Mouse (Mus musculus) limb, embryonic 12.5 days (tissue): ENCODE results near the gene Sox5. TPM values are rescaled to one million over a fixed set of nuclear protein-coding genes. Genes with fewer than 3 reads are reported as not detected.

Source experiments
- ATAC-seq: fragments of 200-750 bp; cut with Nextera tagmentation; 2 replicates; pipeline ENCODE4 v1.8.0; 2017; ENCODE audit warnings: low read depth, moderate TSS enrichment; ENCODE audit not compliant: insufficient number of reproducible peaks, insufficient read depth, low FRiP score, low TSS enrichment
- H3K27ac ChIP-seq: fragments of 300-500 bp; sonication (generic); 2 replicates; pipeline ENCODE4 v1.5.1; 2016; ENCODE audit warnings: mild to moderate bottlenecking, moderate library complexity
- H3K27me3 ChIP-seq: fragments of 300-500 bp; sonication (generic); 2 replicates; pipeline ENCODE4 v1.6.1; 2016; ENCODE audit warnings: mild to moderate bottlenecking, moderate library complexity
- H3K36me3 ChIP-seq: fragments of 300-500 bp; sonication (generic); 2 replicates; pipeline ENCODE4 v1.6.1; 2016; ENCODE audit warnings: mild to moderate bottlenecking, moderate library complexity
- H3K4me1 ChIP-seq: fragments of 300-500 bp; sonication (generic); replicated peaks from 2 replicates; pipeline ENCODE4 v1.6.1; 2016
- H3K4me2 ChIP-seq: fragments of 300-500 bp; sonication (generic); 2 replicates; pipeline ENCODE4 v1.6.1; 2016; ENCODE audit warnings: mild to moderate bottlenecking, moderate library complexity
- H3K4me3 ChIP-seq: fragments of 300-500 bp; sonication (generic); replicated peaks from 2 replicates; pipeline ENCODE4 v1.5.1; 2016; ENCODE audit warnings: mild to moderate bottlenecking
- H3K9ac ChIP-seq: fragments of 300-500 bp; sonication (generic); replicated peaks from 2 replicates; pipeline ENCODE4 v1.6.1; 2016; ENCODE audit warnings: mild to moderate bottlenecking, moderate library complexity
- H3K9me3 ChIP-seq: fragments of 300-500 bp; sonication (generic); 2 replicates; pipeline ENCODE4 v1.6.1; 2016; ENCODE audit warnings: mild to moderate bottlenecking, moderate library complexity
- WGBS: fragments of 180-500 bp; shearing (Covaris S2); methylation state at CpG from one replicate; pipeline ENCODE4 v1.1.7; 2016; 5-methylcytosine and 5-hydroxymethylcytosine counted together
- polyA plus RNA-seq: library from polyadenylated mRNA; unstranded; fragments of >200 nt; fragmentation: Nextera tagmentation; extraction: Ambion mirVana; gene quantifications from 2 replicates; pipeline ENCODE4 v1.2.1, GENCODE M21; 2016

The Sox5 gene
- polyA plus RNA-seq, 1 experiment from 2014 or later = 96.1 TPM

DNA sequence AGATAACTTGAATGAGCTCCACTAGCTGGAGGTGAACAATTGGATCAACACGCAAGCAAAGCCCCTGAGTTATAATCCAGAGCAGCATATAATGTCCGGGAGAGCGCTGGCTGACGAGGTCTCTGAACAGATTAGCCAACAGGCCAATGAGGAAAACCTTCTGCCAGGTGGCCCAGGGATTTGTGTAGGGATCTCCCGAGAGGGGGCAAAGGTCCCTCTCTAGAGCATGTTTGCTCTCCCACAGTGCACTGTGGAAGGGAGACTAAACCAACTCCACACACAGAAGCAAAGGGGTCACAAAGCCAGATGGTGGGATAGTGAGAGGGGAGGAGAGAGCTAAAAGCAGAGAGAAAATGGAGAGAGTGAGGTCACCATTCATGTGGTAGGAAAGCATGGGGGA is 128.9 kb downstream of the Sox5 start:
- no peak overlapping the region for H3K9ac ChIP-seq
- 73% methylated on average over 5 of the region's 5 CpGs for WGBS

DNA sequence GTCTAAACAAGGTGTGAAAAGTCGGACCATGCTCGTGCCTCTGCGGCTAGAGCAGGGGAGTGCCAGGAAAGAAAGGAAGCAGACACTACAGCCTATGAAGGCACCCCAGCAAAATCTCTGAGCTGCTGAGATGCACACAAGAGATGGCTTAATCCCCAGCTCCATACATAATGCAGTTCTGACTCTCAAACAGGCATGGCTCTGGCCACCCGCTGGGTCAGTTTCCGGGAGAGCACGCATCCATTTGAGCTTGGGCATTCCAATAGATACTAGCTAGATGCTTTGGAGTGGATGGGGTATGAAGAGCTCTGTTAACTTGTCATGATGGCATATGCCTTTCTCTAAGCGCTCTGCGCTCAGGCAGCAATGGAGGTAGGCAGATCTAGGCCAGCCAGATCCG is 132.9 kb downstream of the Sox5 start:
- Histone ChIP-seq H3K9me3 (no peaks in the 10 kb centered on the region), H3K27ac (no peak overlapping the region), H3K9ac (no peak overlapping the region), H3K4me1 (peaks cover 12% of the 10 kb centered on the region), H3K4me2 (no peak overlapping the region), H3K36me3 (no peaks in the 10 kb centered on the region), H3K4me3 (no peak overlapping the region), H3K27me3 (no peaks in the 10 kb centered on the region)
- WGBS = 62% methylated on average over 9 of the region's 9 CpGs
- ATAC-seq = no peak

More for the DNA sequence above, 128.9 kb downstream of the Sox5 start:
- no peak overlapping the region for H3K27ac ChIP-seq
- H3K4me2 ChIP-seq = no peak overlapping the region
- peaks cover 12% of the 10 kb centered on the region for H3K4me1 ChIP-seq
- H3K9me3 ChIP-seq = no peaks in the 10 kb centered on the region
- no peak for ATAC-seq
- H3K4me3 ChIP-seq = no peak overlapping the region
- H3K36me3 ChIP-seq = no peaks in the 10 kb centered on the region
- no peaks in the 10 kb centered on the region for H3K27me3 ChIP-seq

DNA sequence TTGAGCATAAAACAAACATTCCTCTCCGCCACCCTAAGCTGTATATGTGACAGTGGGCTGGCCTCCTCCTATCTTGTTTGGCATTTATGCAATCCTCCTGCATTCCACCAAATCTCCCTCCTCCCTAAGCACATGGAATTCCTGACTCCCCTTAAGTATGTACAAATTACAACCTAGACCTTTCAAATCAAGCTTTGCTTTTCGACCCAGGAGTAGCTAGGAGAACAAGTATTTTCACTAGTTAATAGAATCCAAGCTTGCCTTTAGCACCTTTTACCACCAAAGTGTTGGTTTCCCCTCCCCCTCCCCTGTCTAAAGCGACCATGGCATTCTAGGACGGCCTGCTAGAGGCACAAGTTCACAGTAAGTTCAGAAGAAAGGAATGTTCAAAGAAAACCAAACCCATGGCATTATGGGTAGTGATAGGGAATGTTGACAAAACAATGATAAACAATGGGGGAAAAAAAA is 133.6 kb downstream of the Sox5 start:
- Histone ChIP-seq H3K4me1 (peaks cover 12% of the 10 kb centered on the region), H3K36me3 (no peaks in the 10 kb centered on the region), H3K27me3 (no peaks in the 10 kb centered on the region), H3K4me2 (no peak overlapping the region), H3K9me3 (no peaks in the 10 kb centered on the region), H3K27ac (peak overlapping the region; percentile 1; the same call in 1 of the 2 replicates), H3K4me3 (no peak overlapping the region), H3K9ac (no peak overlapping the region)
- no peak for ATAC-seq
- WGBS = 28% methylated on average over 4 of the region's 4 CpGs

DNA sequence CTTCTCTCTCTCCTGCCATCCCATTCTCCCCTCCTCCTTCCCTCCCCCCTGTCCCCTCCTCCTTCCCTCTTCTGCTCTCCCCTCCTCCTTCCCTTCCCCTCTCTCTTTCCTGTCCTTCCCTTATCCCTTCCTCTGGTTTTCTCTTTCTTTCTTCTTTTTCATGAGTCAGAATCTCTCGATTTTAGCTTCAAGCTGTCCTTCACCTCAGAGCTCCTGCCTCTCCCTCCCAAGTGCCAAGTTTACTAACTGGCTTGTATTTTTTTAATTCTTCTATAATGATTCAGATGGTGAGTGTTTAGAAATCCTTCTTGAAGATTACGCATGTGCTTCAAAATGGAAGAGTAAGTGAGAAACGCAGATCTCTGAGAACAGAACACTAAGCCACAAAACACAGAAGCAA is 135.4 kb downstream of the Sox5 start:
- Histone ChIP-seq H3K36me3 (no peaks in the 10 kb centered on the region), H3K9me3 (no peaks in the 10 kb centered on the region), H3K9ac (no peak overlapping the region), H3K27ac (no peak overlapping the region), H3K27me3 (no peaks in the 10 kb centered on the region), H3K4me1 (peaks cover 28% of the 10 kb centered on the region), H3K4me2 (no peak overlapping the region), H3K4me3 (no peak overlapping the region)
- ATAC-seq = no peak
- 87% methylated on average over 3 of the region's 3 CpGs for WGBS

DNA sequence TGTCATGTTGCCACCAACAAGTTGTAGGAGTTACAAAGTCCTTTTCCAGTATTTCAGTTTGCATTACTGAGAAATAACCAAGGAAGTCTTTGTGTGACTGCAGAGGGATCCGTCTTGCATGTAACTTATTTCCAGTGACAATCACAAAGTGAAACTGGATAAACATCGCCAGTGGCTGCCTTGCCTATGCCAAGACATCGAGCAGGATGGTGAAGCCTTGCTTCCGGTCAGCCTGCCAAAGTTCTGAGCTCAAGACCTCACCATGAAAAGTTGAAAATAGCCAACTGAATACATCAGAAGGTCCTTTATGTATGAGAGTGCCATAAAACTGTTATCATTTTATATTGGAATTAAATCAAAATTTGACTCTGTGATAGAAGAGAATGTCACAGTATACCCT is 136.0 kb downstream of the Sox5 start:
- Histone ChIP-seq H3K4me1 (peaks cover 28% of the 10 kb centered on the region), H3K4me2 (no peak overlapping the region), H3K9ac (no peak overlapping the region), H3K9me3 (no peaks in the 10 kb centered on the region), H3K4me3 (no peak overlapping the region), H3K27ac (no peak overlapping the region), H3K27me3 (no peaks in the 10 kb centered on the region), H3K36me3 (no peaks in the 10 kb centered on the region)
- no peak for ATAC-seq
- 96% methylated on average over 4 of the region's 4 CpGs for WGBS

DNA sequence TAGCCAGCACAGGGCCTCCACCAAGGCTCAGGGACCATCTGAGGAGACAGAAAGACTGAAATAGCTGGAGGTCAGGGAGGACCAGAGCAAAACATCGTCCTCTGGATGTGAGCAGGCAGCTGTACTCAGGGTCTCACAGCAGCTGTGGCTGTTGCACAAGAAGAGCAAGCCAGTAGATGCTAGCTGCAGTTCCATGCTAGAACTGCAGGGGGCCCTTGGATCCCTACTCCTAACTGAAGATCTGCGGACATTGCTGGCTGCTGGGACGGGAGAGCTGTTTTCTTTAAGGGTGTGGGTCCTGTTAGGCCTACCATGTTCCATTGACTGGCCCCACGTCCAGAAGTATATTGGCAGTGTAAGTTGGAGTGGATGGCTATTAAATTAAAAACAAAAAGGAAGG is 137.1 kb downstream of the Sox5 start:
- H3K27ac ChIP-seq = no peak overlapping the region
- H3K9me3 ChIP-seq = no peaks in the 10 kb centered on the region
- H3K4me2 ChIP-seq = no peak overlapping the region
- no peak for ATAC-seq
- no peak overlapping the region for H3K9ac ChIP-seq
- H3K36me3 ChIP-seq = no peaks in the 10 kb centered on the region
- WGBS = 69% methylated on average over 4 of the region's 4 CpGs
- H3K4me3 ChIP-seq = no peak overlapping the region
- peaks cover 28% of the 10 kb centered on the region for H3K4me1 ChIP-seq
- no peaks in the 10 kb centered on the region for H3K27me3 ChIP-seq

DNA sequence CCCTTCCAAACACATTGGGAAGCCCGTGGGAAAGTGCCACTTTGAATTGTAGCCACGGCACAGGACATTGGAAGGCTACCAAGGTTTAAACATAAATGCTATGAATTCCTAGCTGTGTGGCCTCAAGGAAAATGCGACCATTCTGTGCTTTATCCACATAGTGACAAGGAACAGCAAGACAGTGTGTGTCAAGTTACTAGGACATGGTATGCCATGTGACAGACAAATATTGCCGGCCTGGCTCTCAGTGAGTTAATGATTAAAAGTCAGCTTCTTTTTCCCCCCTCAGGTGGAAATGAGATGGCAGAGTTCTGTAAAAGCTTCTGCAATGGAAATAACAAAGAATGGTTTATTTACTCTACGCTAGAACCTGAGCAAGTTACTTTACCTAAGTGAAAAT is 138.2 kb downstream of the Sox5 start:
- peaks cover 23% of the 10 kb centered on the region for H3K4me1 ChIP-seq
- H3K4me2 ChIP-seq = no peak overlapping the region
- no peak overlapping the region for H3K4me3 ChIP-seq
- no peaks in the 10 kb centered on the region for H3K9me3 ChIP-seq
- H3K27me3 ChIP-seq = no peaks in the 10 kb centered on the region
- H3K27ac ChIP-seq = no peak overlapping the region
- H3K36me3 ChIP-seq = no peaks in the 10 kb centered on the region
- WGBS = 82% methylated on average over 5 of the region's 5 CpGs
- H3K9ac ChIP-seq = no peak overlapping the region
- ATAC-seq = no peak

DNA sequence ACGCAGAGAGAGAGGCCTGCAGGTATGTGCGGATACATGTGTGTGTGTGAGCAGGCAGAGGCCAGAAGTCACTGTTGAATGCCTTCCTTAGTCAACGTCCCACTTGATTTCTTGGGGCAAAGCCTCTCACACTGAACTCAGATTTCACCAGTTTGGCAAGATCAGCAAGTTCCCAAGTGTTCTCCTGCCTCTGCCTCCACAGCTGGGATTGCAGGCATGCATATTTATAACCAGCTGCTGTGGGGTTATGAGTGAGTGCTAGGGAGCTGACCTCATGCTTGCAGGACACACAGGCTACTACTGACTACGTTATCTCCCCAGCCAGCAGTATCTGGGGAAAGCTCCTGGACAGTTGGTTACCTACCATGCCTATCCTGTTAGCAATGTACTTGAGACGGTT is 139.9 kb downstream of the Sox5 start:
- Histone ChIP-seq H3K9me3 (no peaks in the 10 kb centered on the region), H3K4me2 (no peak overlapping the region), H3K27me3 (no peaks in the 10 kb centered on the region), H3K4me1 (peaks cover 20% of the 10 kb centered on the region; the same call in 1 of the 2 replicates), H3K36me3 (no peaks in the 10 kb centered on the region), H3K27ac (no peak overlapping the region), H3K9ac (no peak overlapping the region), H3K4me3 (no peak overlapping the region)
- 62% methylated on average over 5 of the region's 5 CpGs for WGBS
- ATAC-seq = no peak

DNA sequence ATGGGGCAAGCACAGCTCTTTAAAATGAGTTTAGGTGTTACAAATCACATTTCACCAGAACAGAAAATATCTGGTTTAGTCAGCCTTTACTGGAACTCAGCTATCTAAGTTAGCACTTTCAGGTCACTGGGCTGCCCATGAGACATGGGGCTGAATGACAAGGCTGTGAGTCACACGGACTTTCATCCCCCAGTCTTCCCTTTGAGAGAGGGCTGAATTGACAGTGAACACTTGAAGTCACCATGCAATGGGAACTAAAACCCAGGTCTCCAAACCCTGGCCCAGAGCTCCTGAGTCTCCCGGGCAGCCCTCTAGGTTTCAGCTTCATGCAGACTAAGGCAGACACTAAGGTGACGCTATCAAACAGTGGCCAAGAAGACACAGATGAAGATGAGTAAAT is 141.2 kb downstream of the Sox5 start:
- Histone ChIP-seq H3K27ac (no peak overlapping the region), H3K36me3 (no peaks in the 10 kb centered on the region), H3K9ac (no peak overlapping the region), H3K27me3 (no peaks in the 10 kb centered on the region), H3K4me1 (peaks cover 20% of the 10 kb centered on the region; the same call in 1 of the 2 replicates), H3K4me2 (no peak overlapping the region), H3K4me3 (no peak overlapping the region), H3K9me3 (no peaks in the 10 kb centered on the region)
- ATAC-seq = no peak
- 93% methylated on average over 3 of the region's 3 CpGs for WGBS

DNA sequence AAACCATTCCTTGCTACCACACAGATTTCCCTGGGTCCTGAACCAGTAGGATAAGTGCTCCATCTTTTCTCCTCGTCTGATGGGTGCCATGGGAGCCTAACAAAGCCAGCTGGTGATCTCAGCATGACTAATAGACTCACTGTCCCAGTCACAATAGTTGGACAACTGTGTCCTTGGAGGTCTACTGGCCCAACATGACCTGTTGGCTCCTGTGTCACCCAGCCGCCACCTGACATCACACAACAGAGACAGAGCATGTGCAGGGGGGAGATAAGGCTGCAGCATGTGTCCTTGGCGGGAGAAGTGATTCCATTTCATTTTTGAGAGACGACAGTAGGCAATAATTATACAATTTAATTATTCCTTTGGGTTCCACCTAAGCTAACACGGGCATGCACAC is 143.2 kb downstream of the Sox5 start:
- Histone ChIP-seq H3K9me3 (no peaks in the 10 kb centered on the region), H3K27me3 (no peaks in the 10 kb centered on the region), H3K4me1 (peaks cover 20% of the 10 kb centered on the region; the same call in 1 of the 2 replicates), H3K4me2 (no peak overlapping the region), H3K9ac (no peak overlapping the region), H3K27ac (no peak overlapping the region), H3K4me3 (no peak overlapping the region), H3K36me3 (no peaks in the 10 kb centered on the region)
- ATAC-seq = no peak
- 83% methylated on average over 5 of the region's 5 CpGs for WGBS

DNA sequence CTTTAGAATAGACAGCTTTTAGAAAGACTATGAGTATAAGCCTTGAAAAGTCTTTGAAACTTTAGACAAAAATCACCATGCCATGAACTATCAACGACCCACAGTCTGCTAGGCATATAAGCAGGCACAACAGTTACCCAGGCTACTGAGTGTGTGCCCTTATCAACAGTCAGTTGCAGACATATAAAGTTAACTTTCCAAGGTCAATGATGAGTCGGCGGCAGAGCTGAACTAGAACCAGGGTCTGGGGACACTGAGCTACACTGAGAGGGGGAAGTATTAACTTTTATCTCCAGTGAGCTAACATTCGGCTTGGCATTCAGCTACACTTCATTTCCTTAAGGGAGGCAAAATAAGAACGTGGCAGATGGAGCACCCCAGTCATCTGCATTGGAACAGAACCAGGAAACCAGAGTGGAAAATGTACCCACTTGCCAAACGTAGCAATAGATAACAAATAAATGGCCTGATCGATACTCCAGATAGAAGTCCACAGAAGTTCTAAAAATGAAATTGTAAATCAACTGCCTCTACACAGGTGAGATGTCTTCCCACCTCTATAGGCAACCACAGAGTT is 154.2 kb downstream of the Sox5 start:
- H3K4me1 ChIP-seq = no peaks in the 10 kb centered on the region
- no peak overlapping the region for H3K4me3 ChIP-seq
- no peak for ATAC-seq
- no peaks in the 10 kb centered on the region for H3K9me3 ChIP-seq
- H3K27me3 ChIP-seq = no peaks in the 10 kb centered on the region
- no peak overlapping the region for H3K9ac ChIP-seq
- no peak overlapping the region for H3K27ac ChIP-seq
- H3K4me2 ChIP-seq = no peak overlapping the region
- H3K36me3 ChIP-seq = peaks cover 4% of the 10 kb centered on the region; the same call in 1 of the 2 replicates
- 92% methylated on average over 7 of the region's 7 CpGs for WGBS

DNA sequence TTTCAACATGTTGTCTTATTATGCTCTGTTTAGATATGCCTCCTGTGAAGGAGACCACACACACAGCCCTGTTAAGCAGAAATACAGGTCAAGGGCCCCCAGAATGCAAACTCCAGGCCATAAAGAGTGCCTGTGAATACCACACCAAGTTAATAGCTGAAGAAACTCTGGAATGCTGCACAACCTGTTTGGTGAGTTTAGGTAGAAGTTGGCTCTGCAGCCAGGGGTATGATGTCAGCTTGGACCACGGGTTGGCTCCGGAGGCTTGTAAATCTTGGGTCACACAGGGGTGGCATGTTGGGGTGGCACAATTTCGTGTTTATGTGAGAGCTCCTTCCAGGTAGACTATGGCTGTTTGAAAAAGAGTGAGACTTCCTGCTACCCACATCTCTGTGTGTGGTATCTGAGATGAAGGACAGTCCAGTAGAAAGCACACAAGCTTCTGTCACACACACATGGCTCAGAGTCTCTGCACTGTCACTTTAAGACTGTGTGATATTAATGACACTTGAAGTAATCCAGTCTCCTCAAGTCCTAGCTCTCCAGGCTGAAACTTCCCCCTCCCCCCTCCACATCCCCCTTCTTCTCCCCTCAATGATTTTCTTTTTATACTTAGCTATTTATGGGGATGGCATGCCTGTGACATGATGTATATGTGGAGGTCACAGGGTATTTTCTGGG is 160.5 kb downstream of the Sox5 start:
- Histone ChIP-seq H3K36me3 (peaks cover 4% of the 10 kb centered on the region; the same call in 1 of the 2 replicates), H3K27ac (no peak overlapping the region), H3K27me3 (no peaks in the 10 kb centered on the region), H3K4me2 (no peak overlapping the region), H3K4me1 (peaks cover 10% of the 10 kb centered on the region), H3K9me3 (no peaks in the 10 kb centered on the region), H3K9ac (no peak overlapping the region), H3K4me3 (no peak overlapping the region)
- 30% methylated on average over 3 of the region's 3 CpGs for whole genome bisulfite sequencing
- no peak for ATAC-seq
